Mouse (Mus musculus) heart, embryonic 14.5 days (tissue): ENCODE measurements at regions not wholly inside any gene's neighbourhood (a gene's known extent, or its start where the extent isn't known, plus 50 kb on each side); places are given as distances from the start of the nearest gene placed in this dataset.

ENCODE experiments used
- ATAC-seq: fragments of 200-750 bp; cut with Nextera tagmentation; 2 replicates; pipeline ENCODE4 v1.8.0; 2017; ENCODE audit warnings: low read depth, moderate TSS enrichment; ENCODE audit not compliant: insufficient number of reproducible peaks, insufficient read depth, low FRiP score
- H3K27ac ChIP-seq, 2 experiments: fragments of 200-500 bp in 1 of 2; fragments of 300-500 bp in 1 of 2; sonication (generic) in 1 of 2; replicated peaks in 1 of 2; 2 replicates each; pipeline ENCODE4 v1.5.1; 2012 to 2014; ENCODE audit warnings: low read depth in 2 of 2, low read length in 2 of 2, control low read depth in 1 of 2, mild to moderate bottlenecking in 1 of 2, mixed read lengths in 1 of 2; ENCODE audit not compliant: control insufficient read depth in 1 of 2, insufficient read depth in 1 of 2
- H3K27me3 ChIP-seq: fragments of 300-500 bp; sonication (generic); 2 replicates; pipeline ENCODE4 v1.6.1; 2014; ENCODE audit warnings: mild to moderate bottlenecking, low read length, control low read depth; ENCODE audit not compliant: control insufficient read depth, insufficient read depth
- H3K36me3 ChIP-seq: fragments of 300-500 bp; sonication (generic); 2 replicates; pipeline ENCODE4 v1.6.1; 2014; ENCODE audit warnings: mild to moderate bottlenecking, control low read depth, low read length, mixed read lengths; ENCODE audit not compliant: control insufficient read depth, insufficient read depth
- H3K4me1 ChIP-seq, 2 experiments: fragments of 200-500 bp in 1 of 2; fragments of 300-500 bp in 1 of 2; sonication (generic) in 1 of 2; 2 replicates each; pipeline ENCODE4 v1.6.1; 2012 to 2014; ENCODE audit warnings: low read length in 2 of 2, control low read depth in 1 of 2, mixed read lengths in 1 of 2; ENCODE audit not compliant: control insufficient read depth in 2 of 2, insufficient read depth in 2 of 2
- H3K4me2 ChIP-seq: fragments of 300-500 bp; sonication (generic); 2 replicates; pipeline ENCODE4 v1.6.1; 2014; ENCODE audit warnings: mild to moderate bottlenecking, low read length
- H3K4me3 ChIP-seq, 2 experiments: fragments of 200-500 bp in 1 of 2; fragments of 300-500 bp in 1 of 2; sonication (generic) in 1 of 2; 2 replicates each; pipeline ENCODE4 v1.5.1; 2012 to 2014; ENCODE audit warnings: low read length in 2 of 2, mild to moderate bottlenecking in 2 of 2, control low read depth in 1 of 2, low read depth in 1 of 2, moderate library complexity in 1 of 2; ENCODE audit not compliant: control insufficient read depth in 1 of 2, insufficient read depth in 1 of 2
- H3K9ac ChIP-seq: fragments of 300-500 bp; sonication (generic); 2 replicates; pipeline ENCODE4 v1.6.1; 2014; ENCODE audit warnings: mild to moderate bottlenecking, low read length
- H3K9me3 ChIP-seq: fragments of 300-500 bp; sonication (generic); 2 replicates; pipeline ENCODE4 v1.6.1; 2016; ENCODE audit warnings: low read length, control low read depth; ENCODE audit not compliant: control insufficient read depth
- WGBS: fragments of 180-500 bp; shearing (Covaris S2); extraction: QIAGEN DNeasy Blood & Tissue Kit; methylation state at CpG from one replicate; pipeline ENCODE4 v1.1.7; 2014; 5-methylcytosine and 5-hydroxymethylcytosine counted together

DNA sequence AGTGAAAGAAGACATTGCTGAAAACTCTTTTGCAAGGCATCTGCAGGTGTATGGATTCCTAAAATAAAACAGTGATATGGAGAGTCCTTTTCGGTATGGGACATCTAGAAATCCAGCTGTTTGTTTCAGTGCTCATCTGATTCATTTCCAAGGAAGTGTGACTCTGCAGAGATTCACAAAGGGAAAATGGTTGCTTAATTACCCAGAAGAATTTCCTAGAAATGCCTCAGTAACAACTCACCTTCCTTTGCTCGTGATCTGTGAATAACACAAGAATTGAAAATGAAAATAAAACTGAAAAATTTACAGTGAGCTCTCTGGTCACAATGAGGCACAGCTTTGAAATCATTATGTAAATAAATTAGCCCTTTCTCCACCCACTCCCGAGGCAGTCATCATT is 201.3 kb downstream of the Il15 start:
- 58% methylated on average over 3 of the region's 3 CpGs for WGBS

DNA sequence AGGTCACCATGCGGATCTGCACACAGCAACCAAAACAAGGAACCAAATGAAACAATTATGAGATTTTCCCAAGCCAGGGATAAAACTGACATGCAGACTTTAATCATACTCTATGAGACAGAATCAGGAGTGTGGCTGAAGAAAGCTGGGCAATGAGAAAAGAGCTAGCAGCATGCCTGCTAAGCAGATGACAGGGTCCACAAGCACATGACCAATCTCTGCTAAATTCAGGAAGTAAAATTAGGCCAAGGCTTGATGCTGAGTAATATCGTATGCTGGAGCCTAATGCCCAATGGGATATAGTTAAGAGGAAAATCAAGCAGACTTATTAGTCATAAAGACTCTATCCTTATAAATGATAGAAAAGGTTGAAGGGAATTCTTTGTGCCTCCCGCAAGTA is 202.8 kb downstream of the Il15 start:
- H3K9ac ChIP-seq, result no peak overlapping the region
- H3K4me2 ChIP-seq, result no peak overlapping the region
- H3K27ac ChIP-seq, result no peak overlapping the region
- 83% methylated on average over 3 of the region's 3 CpGs for WGBS
- no peak for ATAC-seq
- H3K27me3 ChIP-seq, result no peaks in the 10 kb centered on the region
- H3K9me3 ChIP-seq, result no peaks in the 10 kb centered on the region
- no peak overlapping the region for H3K4me3 ChIP-seq
- no peaks in the 10 kb centered on the region for H3K36me3 ChIP-seq
- peaks cover 1 to 5% of the 10 kb centered on the region in 2 experiments; a peak in 1 of 4 replicates for H3K4me1 ChIP-seq

More for the DNA sequence above, 201.3 kb downstream of the Il15 start:
- ATAC-seq, result no peak
- H3K36me3 ChIP-seq, result no peaks in the 10 kb centered on the region
- no peak overlapping the region for H3K4me3 ChIP-seq
- H3K9ac ChIP-seq, result no peak overlapping the region
- H3K27me3 ChIP-seq, result no peaks in the 10 kb centered on the region
- no peak overlapping the region for H3K27ac ChIP-seq
- no peaks in the 10 kb centered on the region for H3K9me3 ChIP-seq
- H3K4me1 ChIP-seq, result no peaks in the 10 kb centered on the region
- H3K4me2 ChIP-seq, result no peak overlapping the region

DNA sequence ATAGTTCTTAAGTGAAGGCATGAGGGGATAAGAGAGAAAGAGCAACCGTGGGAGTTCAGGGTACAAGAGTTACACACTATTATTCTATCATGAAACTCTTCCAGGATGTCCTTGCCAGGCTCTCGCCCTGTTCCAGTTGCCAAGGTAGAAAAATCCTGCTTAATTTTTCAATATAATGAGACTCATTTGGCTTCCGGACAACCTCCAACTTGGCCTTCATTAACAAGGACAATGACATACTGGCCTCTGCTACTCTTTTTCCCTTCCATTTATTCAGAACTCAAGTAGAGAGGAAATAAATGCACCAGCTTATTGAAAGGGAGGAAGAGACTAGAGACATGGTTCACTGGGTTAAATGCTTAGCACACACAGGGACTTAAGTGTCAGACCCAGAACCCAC is 206.5 kb downstream of the Il15 start:
- H3K9me3 ChIP-seq, result no peaks in the 10 kb centered on the region
- H3K4me2 ChIP-seq, result no peak overlapping the region
- peaks cover 2 to 9% of the 10 kb centered on the region in 2 experiments; a peak in 1 of 4 replicates for H3K4me1 ChIP-seq
- no peak overlapping the region for H3K27ac ChIP-seq
- H3K4me3 ChIP-seq, result no peak overlapping the region
- no peak overlapping the region for H3K9ac ChIP-seq
- 83% methylated on average over 3 of the region's 3 CpGs for WGBS
- H3K36me3 ChIP-seq, result no peaks in the 10 kb centered on the region
- no peaks in the 10 kb centered on the region for H3K27me3 ChIP-seq
- no peak for ATAC-seq

DNA sequence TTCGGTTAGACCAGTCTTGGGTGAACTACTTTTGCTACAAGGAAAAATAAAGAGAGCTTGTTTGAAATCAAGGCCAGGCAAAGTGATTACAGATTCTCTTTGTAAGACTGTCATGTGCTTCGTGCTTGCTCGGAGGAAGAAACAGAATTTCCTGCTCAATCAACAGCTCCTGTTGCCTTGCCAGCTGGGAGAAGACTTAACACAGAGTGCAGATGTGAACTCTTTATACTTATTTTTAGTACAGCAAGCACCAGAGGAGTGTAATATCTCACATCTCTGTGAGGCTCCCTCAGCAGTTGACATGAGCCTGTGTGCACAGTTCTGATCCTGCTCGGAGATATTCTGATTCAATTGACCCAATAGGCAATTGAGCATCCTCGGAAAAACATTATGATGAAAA is 207.9 kb downstream of the Il15 start:
- Histone ChIP-seq H3K36me3 (no peaks in the 10 kb centered on the region), H3K27ac (no peak overlapping the region; a peak in 1 of 4 replicates), H3K4me3 (no peak overlapping the region), H3K9me3 (no peaks in the 10 kb centered on the region), H3K4me1 (peaks cover 2 to 9% of the 10 kb centered on the region in 2 experiments; a peak in 1 of 4 replicates), H3K9ac (no peak overlapping the region), H3K4me2 (no peak overlapping the region), H3K27me3 (no peaks in the 10 kb centered on the region)
- ATAC-seq, result peak; percentile 26; the same call in 1 of the 2 replicates
- 37% methylated on average over 5 of the region's 5 CpGs for WGBS

DNA sequence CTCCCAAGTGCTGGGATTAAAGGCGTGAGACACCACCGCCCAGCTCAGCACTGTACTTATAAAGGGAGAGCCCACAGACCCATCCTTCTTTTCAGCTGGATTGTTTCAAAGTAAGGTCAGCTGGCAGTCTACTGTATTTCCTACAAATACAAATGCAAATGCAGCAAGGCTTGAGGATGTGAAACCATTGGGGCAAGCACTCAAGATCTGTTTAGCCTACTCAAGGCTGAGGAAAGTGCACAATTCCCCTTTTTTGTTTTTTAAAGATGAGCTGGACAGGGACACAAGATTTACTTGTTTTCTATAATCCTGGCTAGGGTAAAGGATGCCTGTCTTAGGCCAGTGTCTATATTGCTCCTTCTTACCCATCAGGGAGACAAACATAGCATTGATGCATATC is 212.0 kb downstream of the Il15 start:
- H3K9me3 ChIP-seq, result no peaks in the 10 kb centered on the region
- no peak overlapping the region for H3K4me2 ChIP-seq
- peaks cover 4 to 22% of the 10 kb centered on the region in 2 experiments for H3K4me1 ChIP-seq
- ATAC-seq, result no peak
- no peaks in the 10 kb centered on the region for H3K36me3 ChIP-seq
- no peaks in the 10 kb centered on the region for H3K27me3 ChIP-seq
- no peak overlapping the region for H3K27ac ChIP-seq
- H3K9ac ChIP-seq, result no peak overlapping the region
- H3K4me3 ChIP-seq, result no peak overlapping the region
- 92% methylated on average over 2 of the region's 2 CpGs for WGBS

DNA sequence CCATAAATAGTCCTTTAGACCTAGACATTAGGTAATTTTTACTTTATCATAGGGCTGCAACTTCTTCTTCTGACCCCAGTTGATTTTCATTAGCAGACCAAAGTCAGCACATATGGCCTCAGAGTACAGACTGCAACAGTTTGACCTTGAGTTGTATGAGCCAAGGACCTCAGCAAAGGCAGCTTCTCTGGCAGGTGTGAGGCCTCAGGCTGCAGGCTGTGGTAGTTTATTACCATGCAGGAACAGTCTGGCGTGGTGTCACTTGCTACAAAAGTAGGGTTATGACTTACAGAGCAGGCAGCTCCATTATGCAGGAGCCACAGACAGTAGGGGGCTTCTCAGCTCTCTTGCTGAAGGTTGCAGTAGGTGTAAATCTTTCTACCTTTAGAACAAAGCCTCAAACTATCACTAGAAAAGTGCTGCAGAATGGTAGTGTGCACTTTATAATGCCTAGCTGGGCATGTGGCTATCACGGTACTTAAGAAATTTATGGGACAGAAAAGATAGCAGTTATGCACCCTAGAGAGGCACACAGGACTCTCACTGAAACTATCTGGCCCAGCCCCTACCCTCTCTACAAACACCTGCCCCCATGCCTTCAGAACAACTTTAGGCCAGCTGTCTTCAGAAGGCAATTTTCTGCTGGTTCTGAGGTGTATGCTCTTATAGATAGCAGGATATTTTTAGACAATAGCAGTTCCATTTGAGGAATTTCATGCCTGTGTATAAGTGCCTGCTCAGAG is 215.7 kb downstream of the Il15 start:
- H3K36me3 ChIP-seq, result no peaks in the 10 kb centered on the region
- no peak overlapping the region for H3K4me3 ChIP-seq
- no peaks in the 10 kb centered on the region for H3K27me3 ChIP-seq
- peak overlapping the region; percentile 63 to 74 for H3K27ac ChIP-seq
- H3K9me3 ChIP-seq, result no peaks in the 10 kb centered on the region
- H3K4me2 ChIP-seq, result no peak overlapping the region
- H3K9ac ChIP-seq, result no peak overlapping the region
- ATAC-seq, result no peak
- peaks cover 2 to 12% of the 10 kb centered on the region in 2 experiments for H3K4me1 ChIP-seq
- 30% methylated on average over 2 of the region's 2 CpGs for WGBS

DNA sequence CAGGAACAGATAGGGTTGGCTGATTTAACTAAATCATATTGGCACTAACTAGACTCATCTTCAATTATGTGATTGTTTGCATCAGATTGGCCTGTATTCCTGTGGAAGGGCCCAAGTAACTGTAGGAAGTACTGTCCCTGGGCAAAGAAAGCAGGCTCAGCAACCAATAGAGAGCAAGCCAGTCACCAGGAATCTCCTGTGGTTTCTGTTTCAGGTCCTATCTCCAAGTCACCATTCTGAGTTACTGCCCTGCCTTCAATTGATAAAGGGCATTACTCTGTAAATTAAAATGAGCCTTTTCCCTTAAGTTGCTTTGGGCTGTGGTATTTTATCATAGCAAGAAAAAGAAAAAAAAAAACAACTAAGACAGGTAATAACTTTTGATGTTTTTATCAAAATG is 219.0 kb downstream of the Il15 start:
- no peak overlapping the region for H3K4me2 ChIP-seq
- H3K9ac ChIP-seq, result no peak overlapping the region
- no peak for ATAC-seq
- peaks cover 2 to 12% of the 10 kb centered on the region in 2 experiments for H3K4me1 ChIP-seq
- H3K4me3 ChIP-seq, result no peak overlapping the region
- H3K27ac ChIP-seq, result no peak overlapping the region
- no peaks in the 10 kb centered on the region for H3K27me3 ChIP-seq
- no peaks in the 10 kb centered on the region for H3K9me3 ChIP-seq
- no peaks in the 10 kb centered on the region for H3K36me3 ChIP-seq
